Mouse (Mus musculus) E14TG2a.4 (cell line): ENCODE results near the gene Angpt4.

Source experiments
- H3K27me3 ChIP-seq: 2 replicates; pipeline ENCODE4 v1.6.1; 2014; ENCODE audit warnings: low read length, control low read depth; ENCODE audit not compliant: insufficient read depth
- H3K36me3 ChIP-seq: 2 replicates; pipeline ENCODE4 v1.6.1; 2014; ENCODE audit warnings: low read length, control low read depth; ENCODE audit not compliant: insufficient read depth
- H3K4me1 ChIP-seq: replicated peaks from 2 replicates; pipeline ENCODE4 v1.6.1; 2014; ENCODE audit warnings: low read depth, low read length, control low read depth
- H3K4me3 ChIP-seq: replicated peaks from 2 replicates; pipeline ENCODE4 v1.5.1; 2014; ENCODE audit warnings: mild to moderate bottlenecking, low read length
- H3K9me3 ChIP-seq: 2 replicates; pipeline ENCODE4 v1.6.1; 2014; ENCODE audit warnings: low read length, control low read depth
- CTCF ChIP-seq: conservative IDR thresholded peaks from 2 replicates; pipeline ENCODE4 v1.5.1; 2014; ENCODE audit warnings: low read length
- NANOG ChIP-seq: IDR thresholded peaks from 2 replicates; pipeline ENCODE4 v1.6.1; 2014; ENCODE audit warnings: borderline replicate concordance, low read length, mixed read lengths
- POU5F1 ChIP-seq: IDR thresholded peaks from 2 replicates; pipeline ENCODE4 v1.6.1; 2014; ENCODE audit warnings: low read length, borderline replicate concordance

The Angpt4 gene

GRCm38 (mm10) chr2:151907020-151907419 lies 4.0 kb upstream of the Angpt4 start:
- TF ChIP-seq NANOG, result no peak
- TF ChIP-seq POU5F1, result no peak
- H3K4me3 ChIP-seq, result no peak overlapping the region
- H3K9me3 ChIP-seq, result no peaks in the 10 kb centered on the region
- H3K36me3 ChIP-seq, result no peaks in the 10 kb centered on the region
- peaks cover 25% of the 10 kb centered on the region for H3K4me1 ChIP-seq
- H3K27me3 ChIP-seq, result peaks cover 23% of the 10 kb centered on the region

DNA sequence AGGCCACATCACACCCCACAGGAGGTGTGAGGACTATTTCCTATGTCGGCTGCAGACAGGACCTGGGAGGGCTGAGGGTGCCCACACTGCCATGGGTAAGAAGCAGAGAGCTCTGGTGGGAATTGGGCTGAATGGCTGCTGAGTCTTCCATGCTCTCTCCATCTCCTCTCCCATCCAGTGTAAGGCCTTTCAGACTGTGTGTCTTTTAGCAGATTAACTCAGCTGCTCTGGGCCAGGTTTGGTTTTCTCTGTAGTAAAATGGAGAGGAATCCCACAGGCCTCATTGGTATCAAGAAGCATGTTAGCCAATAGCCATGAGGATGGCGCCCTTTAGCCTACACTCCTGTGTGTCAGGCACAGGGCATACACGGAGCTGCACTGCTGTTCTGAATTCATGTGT lies 1.6 kb upstream of the Angpt4 start:
- no peak for TF ChIP-seq CTCF
- no peak for TF ChIP-seq POU5F1
- no peak for TF ChIP-seq NANOG
- H3K9me3 ChIP-seq, result no peaks in the 10 kb centered on the region
- H3K4me1 ChIP-seq, result peaks cover 13% of the 10 kb centered on the region
- no peaks in the 10 kb centered on the region for H3K36me3 ChIP-seq
- no peak overlapping the region for H3K4me3 ChIP-seq
- H3K27me3 ChIP-seq, result peaks cover 28% of the 10 kb centered on the region

DNA sequence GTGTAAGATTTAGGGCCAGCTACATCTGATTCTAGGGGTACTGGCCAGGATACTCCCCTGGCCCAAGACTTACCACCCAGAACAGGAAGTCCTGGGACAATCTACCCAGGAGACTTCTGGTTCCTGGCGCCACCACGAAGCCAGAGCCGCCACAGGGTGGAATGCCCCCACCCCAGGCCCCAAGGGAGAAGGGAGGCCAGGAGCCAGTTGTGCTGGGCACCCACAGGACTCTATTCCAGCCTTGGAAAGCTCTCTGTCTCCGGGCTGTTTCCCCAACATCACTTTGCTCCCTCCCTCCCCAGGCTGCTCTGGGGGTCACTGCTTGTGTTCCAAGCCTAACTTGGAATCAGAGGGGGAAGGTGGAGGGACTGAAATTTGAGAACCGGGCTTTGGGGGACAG lies 512 bp upstream of the Angpt4 start:
- Histone ChIP-seq H3K9me3 (no peaks in the 10 kb centered on the region), H3K4me1 (peaks cover 13% of the 10 kb centered on the region), H3K36me3 (no peaks in the 10 kb centered on the region), H3K4me3 (no peak overlapping the region), H3K27me3 (peaks cover 35% of the 10 kb centered on the region)
- TF ChIP-seq POU5F1 (no peak), CTCF (no peak), NANOG (no peak)

DNA sequence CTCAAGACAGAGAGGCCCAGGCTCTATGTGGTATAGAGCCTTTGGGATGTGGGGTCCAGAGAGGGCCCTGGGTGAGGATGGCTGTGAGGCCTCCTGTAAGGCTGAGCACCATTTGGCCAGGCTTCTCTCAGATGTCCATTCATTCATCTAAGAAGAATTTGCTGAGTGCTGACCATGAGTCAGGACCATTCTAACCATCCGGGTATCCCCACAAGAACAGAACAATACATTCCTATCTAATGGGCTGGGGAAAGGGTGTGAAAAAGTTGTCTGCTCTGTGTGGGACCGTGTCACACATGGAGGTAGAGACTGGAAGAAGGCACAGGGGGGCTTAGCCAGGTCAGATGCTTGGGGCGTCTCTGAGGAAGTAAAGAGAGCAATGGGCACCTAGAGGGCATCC lies 741 bp downstream of the Angpt4 start:
- H3K4me3 ChIP-seq, result peak overlapping the region; percentile 61
- no peaks in the 10 kb centered on the region for H3K9me3 ChIP-seq
- no peak for TF ChIP-seq CTCF
- no peak for TF ChIP-seq NANOG
- TF ChIP-seq POU5F1, result no peak
- peaks cover 13% of the 10 kb centered on the region for H3K4me1 ChIP-seq
- H3K36me3 ChIP-seq, result no peaks in the 10 kb centered on the region
- H3K27me3 ChIP-seq, result peaks cover 45% of the 10 kb centered on the region

DNA sequence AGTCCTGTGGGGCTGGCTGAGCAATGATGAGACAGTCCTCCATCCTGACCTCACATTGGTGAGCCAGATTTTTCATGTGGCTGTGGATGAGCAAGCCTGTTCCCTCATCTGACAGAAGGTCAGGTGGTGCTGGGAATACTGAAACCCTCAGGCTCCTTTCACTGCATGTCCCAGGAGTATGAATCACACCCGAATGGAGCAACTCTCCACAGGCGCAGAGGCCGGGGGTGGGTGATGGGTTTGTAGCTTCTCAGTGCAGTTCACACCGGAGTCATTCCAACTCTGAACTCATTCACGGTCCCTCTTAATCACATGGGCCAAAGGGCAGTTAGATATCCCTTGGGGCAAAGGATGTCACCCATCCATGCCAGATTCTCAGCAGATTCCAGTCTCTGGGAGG lies 3.1 kb downstream of the Angpt4 start:
- Histone ChIP-seq H3K4me3 (no peak overlapping the region), H3K4me1 (peaks cover 13% of the 10 kb centered on the region), H3K27me3 (peaks cover 52% of the 10 kb centered on the region), H3K9me3 (no peaks in the 10 kb centered on the region), H3K36me3 (no peaks in the 10 kb centered on the region)
- TF ChIP-seq POU5F1, result no peak
- no peak for TF ChIP-seq NANOG
- no peak for TF ChIP-seq CTCF

DNA sequence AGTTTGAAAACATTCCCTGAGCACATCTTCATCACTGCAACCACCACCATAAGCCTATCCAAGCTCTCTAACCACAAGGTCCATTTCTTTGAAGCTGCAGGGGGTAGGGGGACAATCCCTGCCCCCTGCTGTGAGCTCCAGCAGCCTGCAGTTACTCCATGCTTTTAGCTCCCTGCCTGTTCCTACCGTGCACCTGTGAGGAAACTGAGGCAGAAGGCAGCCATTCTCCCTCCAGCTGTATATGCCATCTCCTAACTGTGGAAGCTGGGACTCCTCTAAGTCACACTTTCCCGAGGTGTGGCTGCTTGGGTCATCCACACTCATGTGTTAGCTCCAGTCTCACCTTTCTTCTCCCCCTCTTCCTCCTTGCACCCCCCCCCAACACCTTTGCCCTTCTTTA lies 4.1 kb downstream of the Angpt4 start:
- Histone ChIP-seq H3K27me3 (peaks cover 42% of the 10 kb centered on the region), H3K4me3 (no peak overlapping the region), H3K4me1 (peaks cover 13% of the 10 kb centered on the region), H3K9me3 (no peaks in the 10 kb centered on the region), H3K36me3 (no peaks in the 10 kb centered on the region)
- no peak for TF ChIP-seq CTCF
- TF ChIP-seq NANOG, result no peak
- no peak for TF ChIP-seq POU5F1

- no peaks in the 10 kb centered on the region for H3K36me3 ChIP-seq
Observed at GRCm38 (mm10) chr2:151916061-151916831, 5.2 kb downstream of the Angpt4 start.

GRCm38 (mm10) chr2:151919140-151919539 lies 8.1 kb downstream of the Angpt4 start:
- H3K4me1 ChIP-seq, result peaks cover 3% of the 10 kb centered on the region; the same call in 1 of the 2 replicates
- H3K27me3 ChIP-seq, result peaks cover 41% of the 10 kb centered on the region
- H3K4me3 ChIP-seq, result no peak overlapping the region
- no peaks in the 10 kb centered on the region for H3K36me3 ChIP-seq
- H3K9me3 ChIP-seq, result no peaks in the 10 kb centered on the region
- TF ChIP-seq CTCF, result no peak
- no peak for TF ChIP-seq POU5F1
- TF ChIP-seq NANOG, result no peak

More at GRCm38 (mm10) chr2:151916061-151916831, 5.2 kb downstream of the Angpt4 start:
- TF ChIP-seq POU5F1 (no peak), CTCF (no peak), NANOG (no peak)
- H3K4me3 ChIP-seq, result no peak overlapping the region
- H3K4me1 ChIP-seq, result peaks cover 4% of the 10 kb centered on the region; the same call in 1 of the 2 replicates
- H3K27me3 ChIP-seq, result peaks cover 35% of the 10 kb centered on the region
- no peaks in the 10 kb centered on the region for H3K9me3 ChIP-seq

GRCm38 (mm10) chr2:151921068-151921467 lies 10.1 kb downstream of the Angpt4 start:
- H3K4me1 ChIP-seq, result peaks cover 5% of the 10 kb centered on the region; the same call in 1 of the 2 replicates
- H3K4me3 ChIP-seq, result no peak overlapping the region
- no peaks in the 10 kb centered on the region for H3K9me3 ChIP-seq
- no peaks in the 10 kb centered on the region for H3K36me3 ChIP-seq
- TF ChIP-seq NANOG, result no peak
- TF ChIP-seq CTCF, result no peak
- TF ChIP-seq POU5F1, result no peak
- H3K27me3 ChIP-seq, result peaks cover 34% of the 10 kb centered on the region
